Mouse (Mus musculus) G1E (cell line): ENCODE results near the gene Ptgdr2.

Source experiments
- CTCF ChIP-seq: IDR thresholded peaks from 2 replicates; pipeline ENCODE4 v1.5.1; 2012; ENCODE audit warnings: low read depth, low read length, inconsistent platforms, mixed read lengths
- TAL1 ChIP-seq: conservative IDR thresholded peaks from 2 replicates; pipeline ENCODE4 v1.6.1; 2012; ENCODE audit warnings: low read depth, low read length, inconsistent platforms, mixed read lengths

- TF ChIP-seq CTCF = peak; percentile 26; the same call in 1 of the 2 replicates
- TF ChIP-seq TAL1 = no peak
Observed at GRCm38 (mm10) chr19:10936077-10936476, 883 bp upstream of the Ptgdr2 start.
